ENCODE assay signal across 9 mouse cellular contexts in the genomic region with DNA sequence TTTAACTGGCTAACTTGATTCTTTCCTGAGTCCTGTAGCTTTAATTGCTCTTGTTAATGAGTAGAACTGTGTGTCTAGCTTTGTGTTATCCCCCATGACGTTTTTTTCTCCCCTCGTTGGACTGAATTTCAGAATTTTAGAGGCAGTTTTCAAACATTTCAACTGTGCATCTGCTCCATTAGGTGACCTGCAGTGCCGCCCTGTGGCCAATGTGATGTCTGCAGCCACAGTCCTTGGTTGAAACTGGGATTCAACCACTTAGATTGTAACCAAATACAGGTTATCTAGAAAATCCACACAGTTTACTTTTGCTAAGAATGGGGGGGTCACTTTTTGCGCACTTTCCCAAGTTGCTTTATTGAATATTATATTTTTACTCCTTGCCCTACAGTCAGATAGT.
DNase-seq lines count a peak whose midpoint lies in the region; ATAC-seq and TF ChIP-seq lines count a peak whose summit lies in the region.
"Had no signal": no experiment of that assay in that cellular context is flagged by ENCODE, and none has a peak within 500 bp of the region (broad histone marks: within the 10 kb centered on the region; RNA-seq: fewer than 3 reads in every experiment).

No protein-coding gene starts in this region.

- no peak for TF ChIP-seq POLR2A in limb, embryonic 14.5 days (IDR thresholded peaks at IDR 0.05; ENCODE audit: borderline replicate concordance, extremely low read depth, insufficient read depth, insufficient read length)
- no peak for TF ChIP-seq POLR2A in olfactory bulb, adult 2 months (IDR thresholded peaks at IDR 0.05; ENCODE audit: insufficient read depth, low read depth, low read length)

- no peak overlapping the region for H3K9ac ChIP-seq in liver, embryonic 12.5 days
- no peak overlapping the region for H3K9ac ChIP-seq in forebrain, embryonic 13.5 days
- H3K9ac ChIP-seq in limb, embryonic 14.5 days (ENCODE audit: low read depth, low read length, severe bottlenecking), result no peak overlapping the region
- H3K9ac ChIP-seq: embryonic facial prominence, embryonic 15.5 days had no signal

- H3K27ac ChIP-seq in liver, embryonic 12.5 days, result no peak overlapping the region
- H3K27ac ChIP-seq in forebrain, embryonic 13.5 days, result no peak overlapping the region
- H3K27ac ChIP-seq in limb, embryonic 14.5 days (replicated peaks; ENCODE audit: low read depth, low read length), result no peak overlapping the region
- no peak overlapping the region for H3K27ac ChIP-seq in olfactory bulb, adult 2 months (ENCODE audit: insufficient read depth, low read depth, low read length)
- H3K27ac ChIP-seq: embryonic facial prominence, embryonic 15.5 days had no signal

- DNase-seq in liver, result peak; percentile 67
- peak; percentile 76 for DNase-seq in brain, adult 2 months (ENCODE audit: low read depth, low spot score)
- peak; percentile 83 for DNase-seq in induced T-regulatory cell, adult 2 months (ENCODE audit: low read depth)
- DNase-seq in limb, embryonic 14.5 days (ENCODE audit: low spot score), result peak; percentile 81
- DNase-seq in thymus, postnatal 14 days, result peak; percentile 84

- H3K4me1 ChIP-seq in liver, embryonic 12.5 days, result peaks cover 11% of the 10 kb centered on the region; the same call in 1 of the 2 replicates
- H3K4me1 ChIP-seq in forebrain, embryonic 13.5 days, result no peaks in the 10 kb centered on the region
- H3K4me1 ChIP-seq in limb, embryonic 14.5 days (ENCODE audit: control insufficient read depth, insufficient read depth, low read length), result no peaks in the 10 kb centered on the region
- H3K4me1 ChIP-seq in olfactory bulb, adult 2 months (ENCODE audit: control insufficient read depth, insufficient read depth, low read length), result no peaks in the 10 kb centered on the region
- H3K4me1 ChIP-seq: embryonic facial prominence, embryonic 15.5 days had no signal

- H3K9me3 ChIP-seq in liver, embryonic 12.5 days (replicated peaks), result no peaks in the 10 kb centered on the region
- H3K9me3 ChIP-seq in forebrain, embryonic 13.5 days (replicated peaks), result no peaks in the 10 kb centered on the region
- H3K9me3 ChIP-seq in limb, embryonic 14.5 days (ENCODE audit: control insufficient read depth, low read length), result no peaks in the 10 kb centered on the region
- H3K9me3 ChIP-seq: embryonic facial prominence, embryonic 15.5 days had no signal

- no peak for ATAC-seq in liver, embryonic 12.5 days
- peak; percentile 46 for ATAC-seq in forebrain, embryonic 13.5 days
- no peak for ATAC-seq in limb, embryonic 14.5 days (ENCODE audit: low FRiP score, low read depth)

- H3K27me3 ChIP-seq in liver, embryonic 12.5 days (replicated peaks), result peaks cover 14% of the 10 kb centered on the region
- H3K27me3 ChIP-seq in forebrain, embryonic 13.5 days, result 0 out of 2 replicates have a peak, but pooled peaks cover 6% of the 10 kb centered on the region
- no peaks in the 10 kb centered on the region for H3K27me3 ChIP-seq in limb, embryonic 14.5 days (ENCODE audit: control insufficient read depth, insufficient read depth, low read length)
- H3K27me3 ChIP-seq: embryonic facial prominence, embryonic 15.5 days had no signal

- H3K4me3 ChIP-seq in liver, embryonic 12.5 days, result no peak overlapping the region
- H3K4me3 ChIP-seq in forebrain, embryonic 13.5 days, result no peak overlapping the region
- no peak overlapping the region for H3K4me3 ChIP-seq in limb, embryonic 14.5 days (replicated peaks; ENCODE audit: low read length)
- H3K4me3 ChIP-seq in olfactory bulb, adult 2 months (ENCODE audit: insufficient read depth, low read depth, low read length), result no peak overlapping the region
- H3K4me3 ChIP-seq: embryonic facial prominence, embryonic 15.5 days had no signal

- WGBS in liver, embryonic 12.5 days (ENCODE audit: insufficient replicate concordance), result 2% methylated on average over 4 of the region's 4 CpGs
- under 1% methylated on average over 4 of the region's 4 CpGs for WGBS in forebrain, embryonic 13.5 days
- 2% methylated on average over 4 of the region's 4 CpGs for whole genome bisulfite sequencing in limb, embryonic 14.5 days
- WGBS in olfactory bulb, adult 2 months, result 2% methylated on average over 4 of the region's 4 CpGs

- no peak overlapping the region for H3K4me2 ChIP-seq in liver, embryonic 12.5 days
- H3K4me2 ChIP-seq in forebrain, embryonic 13.5 days, result no peak overlapping the region
- no peak overlapping the region for H3K4me2 ChIP-seq in limb, embryonic 14.5 days (replicated peaks; ENCODE audit: low read depth, low read length, severe bottlenecking)
- H3K4me2 ChIP-seq: embryonic facial prominence, embryonic 15.5 days had no signal

- TF ChIP-seq CTCF in olfactory bulb, adult 2 months (IDR thresholded peaks at IDR 0.05; ENCODE audit: insufficient read depth, low read depth, low read length), result 0 out of 2 replicates have a peak, but pooled peaks have one; percentile 42

- no peaks in the 10 kb centered on the region for H3K36me3 ChIP-seq in liver, embryonic 12.5 days
- H3K36me3 ChIP-seq in forebrain, embryonic 13.5 days (ENCODE audit: poor library complexity, severe bottlenecking), result no peaks in the 10 kb centered on the region
- no peaks in the 10 kb centered on the region for H3K36me3 ChIP-seq in limb, embryonic 14.5 days (ENCODE audit: control insufficient read depth, insufficient read depth, low read length)
- H3K36me3 ChIP-seq: embryonic facial prominence, embryonic 15.5 days had no signal
